Mouse (Mus musculus) stomach, embryonic 16.5 days (tissue): ENCODE results near the gene Cdh11. TPM values are rescaled to one million over a fixed set of nuclear protein-coding genes. Genes with fewer than 3 reads are reported as not detected.

ENCODE experiments used
- ATAC-seq: fragments of 200-750 bp; cut with Nextera tagmentation; 2 replicates; pipeline ENCODE4 v1.8.0; 2017; ENCODE audit warnings: moderate number of reproducible peaks, moderate TSS enrichment; ENCODE audit not compliant: insufficient read depth, low FRiP score
- H3K27ac ChIP-seq: fragments of 300-500 bp; sonication (generic); 2 replicates; pipeline ENCODE4 v1.5.1; 2014; ENCODE audit warnings: low read length
- H3K27me3 ChIP-seq: fragments of 300-500 bp; sonication (generic); 2 replicates; pipeline ENCODE4 v1.6.1; 2014; ENCODE audit warnings: low read length, control low read depth, mixed read lengths; ENCODE audit not compliant: control insufficient read depth, insufficient read depth
- H3K36me3 ChIP-seq: fragments of 300-500 bp; sonication (generic); 2 replicates; pipeline ENCODE4 v1.6.1; 2014; ENCODE audit warnings: low read length; ENCODE audit not compliant: control insufficient read depth, insufficient read depth
- H3K4me1 ChIP-seq: fragments of 300-500 bp; sonication (generic); 2 replicates; pipeline ENCODE4 v1.6.1; 2014; ENCODE audit warnings: low read length, control low read depth, mixed read lengths; ENCODE audit not compliant: control insufficient read depth, insufficient read depth
- H3K4me2 ChIP-seq: fragments of 300-500 bp; sonication (generic); 2 replicates; pipeline ENCODE4 v1.6.1; 2014; ENCODE audit warnings: low read depth, low read length, mixed read lengths
- H3K4me3 ChIP-seq: fragments of 300-500 bp; sonication (generic); replicated peaks from 2 replicates; pipeline ENCODE4 v1.5.1; 2014; ENCODE audit warnings: mild to moderate bottlenecking, low read length
- H3K9ac ChIP-seq: fragments of 300-500 bp; sonication (generic); 2 replicates; pipeline ENCODE4 v1.6.1; 2014; ENCODE audit warnings: low read length
- H3K9me3 ChIP-seq: fragments of 300-500 bp; sonication (generic); replicated peaks from 2 replicates; pipeline ENCODE4 v1.6.1; 2016; ENCODE audit warnings: low read length, control low read depth; ENCODE audit not compliant: control insufficient read depth
- WGBS: fragments of 180-500 bp; shearing (Covaris S2); extraction: QIAGEN DNeasy Blood & Tissue Kit; methylation state at CpG from one replicate; pipeline ENCODE4 v1.1.7; 2014; 5-methylcytosine and 5-hydroxymethylcytosine counted together
- polyA plus RNA-seq: library from polyadenylated mRNA; unstranded; fragments of >200 nt; fragmentation: Nextera tagmentation; extraction: Ambion mirVana; gene quantifications from 2 replicates; pipeline ENCODE4 v1.2.1, GENCODE M21; 2015

The Cdh11 gene
- polyA plus RNA-seq, 1 experiment from 2014 or later = 75.1 TPM

DNA sequence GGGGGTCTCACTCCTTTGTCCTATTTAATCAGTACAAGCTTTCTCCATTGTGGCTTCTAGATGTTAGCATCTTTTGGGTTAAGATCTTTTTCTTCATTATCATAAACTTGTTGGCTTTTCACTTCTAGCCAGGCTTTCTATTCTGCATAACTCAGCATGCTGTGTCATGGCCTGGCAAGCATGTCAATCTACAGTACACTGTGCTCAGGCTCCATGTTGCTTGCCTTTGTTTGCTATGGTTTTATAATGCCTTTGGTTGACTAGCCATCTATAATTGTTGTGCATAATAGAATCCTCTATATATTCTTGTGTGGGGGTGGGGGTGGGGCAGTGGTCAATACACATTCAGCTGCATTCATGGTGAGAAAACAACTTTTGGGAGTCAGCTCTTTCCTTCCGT, 51.0 kb downstream of the Cdh11 start:
- Histone ChIP-seq H3K36me3 (no peaks in the 10 kb centered on the region), H3K4me2 (no peak overlapping the region), H3K27me3 (no peaks in the 10 kb centered on the region), H3K9ac (no peak overlapping the region), H3K4me1 (peaks cover 4% of the 10 kb centered on the region; the same call in 1 of the 2 replicates), H3K4me3 (no peak overlapping the region), H3K9me3 (no peaks in the 10 kb centered on the region), H3K27ac (no peak overlapping the region)
- no peak for ATAC-seq
- 88% methylated on average over 1 of the region's 1 CpGs for WGBS

- Histone ChIP-seq H3K9me3 (no peaks in the 10 kb centered on the region), H3K36me3 (no peaks in the 10 kb centered on the region), H3K4me1 (peaks cover 6% of the 10 kb centered on the region; the same call in 1 of the 2 replicates), H3K27me3 (no peaks in the 10 kb centered on the region), H3K9ac (no peak overlapping the region), H3K27ac (no peak overlapping the region), H3K4me3 (no peak overlapping the region), H3K4me2 (no peak overlapping the region)
- ATAC-seq = no peak
- 63% methylated on average over 10 of the region's 10 CpGs for WGBS
These were observed 59.1 kb downstream of the Cdh11 start for GRCm38 (mm10) chr8:102726206-102726935.

GRCm38 (mm10) chr8:102725496-102725895, 59.9 kb downstream of the Cdh11 start:
- Histone ChIP-seq H3K27me3 (no peaks in the 10 kb centered on the region), H3K4me3 (no peak overlapping the region), H3K27ac (no peak overlapping the region), H3K36me3 (no peaks in the 10 kb centered on the region), H3K4me1 (peaks cover 6% of the 10 kb centered on the region; the same call in 1 of the 2 replicates), H3K9ac (no peak overlapping the region), H3K4me2 (no peak overlapping the region), H3K9me3 (no peaks in the 10 kb centered on the region)
- WGBS = 51% methylated on average over 3 of the region's 3 CpGs
- ATAC-seq = no peak

- no peak for ATAC-seq
- H3K4me1 ChIP-seq = no peaks in the 10 kb centered on the region
- WGBS = 53% methylated on average over 4 of the region's 4 CpGs
- no peak overlapping the region for H3K9ac ChIP-seq
- no peak overlapping the region for H3K27ac ChIP-seq
- no peak overlapping the region for H3K4me2 ChIP-seq
- H3K4me3 ChIP-seq = no peak overlapping the region
- no peaks in the 10 kb centered on the region for H3K9me3 ChIP-seq
- H3K27me3 ChIP-seq = no peaks in the 10 kb centered on the region
- H3K36me3 ChIP-seq = no peaks in the 10 kb centered on the region
These were observed 69.5 kb downstream of the Cdh11 start for GRCm38 (mm10) chr8:102715956-102716355.

GRCm38 (mm10) chr8:102707305-102707704, 78.1 kb downstream of the Cdh11 start:
- Histone ChIP-seq H3K36me3 (no peaks in the 10 kb centered on the region), H3K27ac (no peak overlapping the region), H3K4me3 (no peak overlapping the region), H3K4me2 (no peak overlapping the region), H3K9me3 (no peaks in the 10 kb centered on the region), H3K4me1 (no peaks in the 10 kb centered on the region), H3K27me3 (no peaks in the 10 kb centered on the region), H3K9ac (no peak overlapping the region)
- 27% methylated on average over 7 of the region's 7 CpGs for WGBS
- no peak for ATAC-seq

DNA sequence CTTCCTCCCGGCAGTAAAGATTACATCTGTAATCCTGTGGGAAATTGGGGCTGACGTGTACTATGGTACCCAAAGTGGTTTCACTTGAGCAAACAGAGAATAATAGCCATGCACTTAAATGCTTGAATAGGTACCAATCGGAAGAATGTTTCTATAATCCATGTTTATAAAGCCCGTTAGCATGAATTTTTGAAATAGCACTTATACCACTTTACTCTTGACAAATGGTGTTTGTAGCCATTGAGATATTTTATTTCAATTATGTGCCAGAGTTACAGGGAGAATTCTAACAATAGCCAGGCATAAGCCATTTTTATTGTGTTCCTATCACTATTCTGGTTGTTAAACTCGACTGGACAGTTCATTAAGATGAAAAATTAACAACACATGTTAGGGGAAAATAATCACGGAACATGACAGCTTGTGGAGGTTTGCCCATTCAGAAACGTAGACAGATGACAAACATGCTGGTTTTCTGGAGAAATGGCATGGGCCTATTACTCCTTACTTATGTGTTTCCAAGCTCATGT, 80.0 kb downstream of the Cdh11 start:
- no peak overlapping the region for H3K4me2 ChIP-seq
- H3K9ac ChIP-seq = no peak overlapping the region
- no peaks in the 10 kb centered on the region for H3K9me3 ChIP-seq
- H3K27ac ChIP-seq = no peak overlapping the region
- no peak for ATAC-seq
- WGBS = 54% methylated on average over 7 of the region's 7 CpGs
- H3K4me1 ChIP-seq = no peaks in the 10 kb centered on the region
- H3K36me3 ChIP-seq = no peaks in the 10 kb centered on the region
- no peak overlapping the region for H3K4me3 ChIP-seq
- no peaks in the 10 kb centered on the region for H3K27me3 ChIP-seq

DNA sequence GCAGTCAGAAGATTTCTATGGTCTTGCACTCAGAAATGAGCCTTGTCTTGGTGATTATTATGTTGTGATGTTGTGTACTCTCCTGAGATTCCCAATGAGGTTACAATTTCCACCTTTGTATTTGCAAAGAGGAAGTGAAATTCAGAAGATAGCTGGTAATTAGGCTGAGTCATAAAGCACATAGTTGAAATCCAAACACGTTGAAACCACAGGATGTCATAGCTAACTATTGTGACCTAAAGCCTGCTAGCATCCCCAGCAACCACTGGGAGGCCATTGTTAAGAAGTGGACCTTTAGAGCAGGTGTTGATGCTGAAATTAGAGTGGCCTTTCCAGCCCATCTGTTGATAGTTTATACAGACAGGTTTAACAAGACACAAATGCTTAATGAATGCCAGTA, 85.2 kb downstream of the Cdh11 start:
- H3K9me3 ChIP-seq = no peaks in the 10 kb centered on the region
- H3K36me3 ChIP-seq = no peaks in the 10 kb centered on the region
- H3K4me1 ChIP-seq = no peaks in the 10 kb centered on the region
- no peaks in the 10 kb centered on the region for H3K27me3 ChIP-seq
- no peak overlapping the region for H3K9ac ChIP-seq
- no peak for ATAC-seq
- no peak overlapping the region for H3K4me2 ChIP-seq
- 44% methylated on average over 1 of the region's 1 CpGs for WGBS
- H3K4me3 ChIP-seq = no peak overlapping the region
- no peak overlapping the region for H3K27ac ChIP-seq

DNA sequence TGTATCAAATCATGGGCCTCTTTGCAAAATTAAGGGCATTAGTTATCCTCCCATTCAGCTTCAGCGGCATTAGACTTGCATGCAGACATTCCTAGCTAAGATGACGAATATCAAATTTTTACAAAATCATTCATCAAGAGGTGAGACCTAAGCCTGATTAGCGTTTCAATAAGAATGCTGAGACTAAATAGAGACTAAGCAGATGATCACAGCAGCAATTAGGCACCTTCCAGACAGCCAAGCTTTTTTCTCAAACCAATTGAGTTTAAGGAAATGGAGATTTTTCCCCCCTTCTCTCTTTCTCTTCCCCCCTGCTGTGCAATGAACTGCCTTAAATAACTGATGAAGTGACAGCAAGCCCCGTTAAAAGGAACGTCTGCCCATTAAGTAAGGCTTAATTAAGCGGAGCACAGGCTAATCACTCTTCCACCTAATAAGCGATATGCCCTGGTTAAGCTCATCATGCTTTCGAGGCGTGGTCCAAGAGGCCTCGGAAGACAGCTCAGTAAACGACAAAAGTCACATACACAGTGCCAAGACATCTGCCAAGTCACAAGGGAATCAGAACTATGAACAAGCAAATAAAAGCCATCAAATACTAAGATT, 87.1 kb downstream of the Cdh11 start:
- H3K36me3 ChIP-seq = no peaks in the 10 kb centered on the region
- no peaks in the 10 kb centered on the region for H3K9me3 ChIP-seq
- H3K27ac ChIP-seq = no peak overlapping the region
- ATAC-seq = no peak
- H3K9ac ChIP-seq = no peak overlapping the region
- H3K27me3 ChIP-seq = no peaks in the 10 kb centered on the region
- H3K4me3 ChIP-seq = no peak overlapping the region
- H3K4me1 ChIP-seq = no peaks in the 10 kb centered on the region
- WGBS = 43% methylated on average over 11 of the region's 11 CpGs
- no peak overlapping the region for H3K4me2 ChIP-seq

- Histone ChIP-seq H3K27me3 (no peaks in the 10 kb centered on the region), H3K9ac (no peak overlapping the region), H3K36me3 (no peaks in the 10 kb centered on the region), H3K4me3 (no peak overlapping the region), H3K4me2 (no peak overlapping the region), H3K27ac (no peak overlapping the region), H3K4me1 (no peaks in the 10 kb centered on the region), H3K9me3 (no peaks in the 10 kb centered on the region)
- 30% methylated on average over 1 of the region's 1 CpGs for WGBS
- peak; percentile 50; the same call in 1 of the 2 replicates for ATAC-seq
These were observed 92.0 kb downstream of the Cdh11 start for GRCm38 (mm10) chr8:102693465-102693864.
